In the genomic region with DNA sequence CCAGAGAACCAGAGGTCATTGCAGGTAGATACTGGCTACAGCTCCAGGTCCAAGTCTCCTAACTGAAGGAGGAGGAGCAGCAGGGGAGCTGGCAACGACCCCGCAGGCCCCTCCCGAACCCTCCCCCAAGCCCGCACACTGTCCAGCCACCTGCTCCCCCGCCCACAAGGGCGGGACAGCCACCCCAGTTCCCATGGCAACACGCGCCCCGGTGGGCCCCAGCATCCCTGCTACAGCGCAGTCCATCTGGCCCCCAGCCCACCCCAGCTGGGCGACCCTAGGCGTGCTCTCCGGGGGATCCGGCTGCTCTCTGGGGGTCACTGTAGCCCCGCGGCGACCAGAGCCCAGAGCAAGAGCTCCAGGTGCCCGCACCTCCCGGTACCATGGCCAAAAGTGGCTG, we compare ENCODE assay signal across 11 mouse cellular contexts. TPM values are rescaled to one million over a fixed set of nuclear protein-coding genes. Genes with fewer than 3 reads are reported as not detected.
DNase-seq lines count a peak whose midpoint lies in the region; ATAC-seq lines count a peak whose summit lies in the region.
"Had no signal": no experiment of that assay in that cellular context is flagged by ENCODE, and none has a peak within 500 bp of the region (broad histone marks: within the 10 kb centered on the region; RNA-seq: fewer than 3 reads in every experiment).

No protein-coding gene starts in this region.

- H3K9me3 ChIP-seq in forebrain, embryonic 10.5 days, result no peaks in the 10 kb centered on the region; the same call in 1 of the 2 replicates
- no peaks in the 10 kb centered on the region for H3K9me3 ChIP-seq in forebrain, embryonic 15.5 days
- H3K9me3 ChIP-seq in midbrain, embryonic 10.5 days (replicated peaks), result no peaks in the 10 kb centered on the region
- H3K9me3 ChIP-seq in midbrain, embryonic 16.5 days (replicated peaks; ENCODE audit: control insufficient read depth, low read length, poor library complexity, severe bottlenecking), result no peaks in the 10 kb centered on the region
- H3K9me3 ChIP-seq in hindbrain, embryonic 13.5 days, result no peaks in the 10 kb centered on the region
- H3K9me3 ChIP-seq in liver, embryonic 12.5 days (replicated peaks), result no peaks in the 10 kb centered on the region

- whole genome bisulfite sequencing in forebrain, embryonic 10.5 days, result 4% methylated on average over 19 of the region's 19 CpGs
- WGBS in forebrain, embryonic 15.5 days, result 6% methylated on average over 19 of the region's 19 CpGs
- 1% methylated on average over 19 of the region's 19 CpGs for WGBS in midbrain, embryonic 10.5 days
- 3% methylated on average over 13 of the region's 19 CpGs for WGBS in midbrain, embryonic 16.5 days
- WGBS in hindbrain, embryonic 13.5 days, result 5% methylated on average over 18 of the region's 19 CpGs
- 32% methylated on average over 19 of the region's 19 CpGs for WGBS in liver, embryonic 12.5 days (ENCODE audit: insufficient replicate concordance)

- no peaks in the 10 kb centered on the region for H3K36me3 ChIP-seq in forebrain, embryonic 10.5 days (replicated peaks)
- no peaks in the 10 kb centered on the region for H3K36me3 ChIP-seq in forebrain, embryonic 15.5 days
- H3K36me3 ChIP-seq in midbrain, embryonic 10.5 days, result no peaks in the 10 kb centered on the region
- H3K36me3 ChIP-seq in midbrain, embryonic 16.5 days (ENCODE audit: control insufficient read depth, insufficient read depth, low read length), result no peaks in the 10 kb centered on the region
- H3K36me3 ChIP-seq in hindbrain, embryonic 13.5 days, result no peaks in the 10 kb centered on the region
- H3K36me3 ChIP-seq in liver, embryonic 12.5 days, result no peaks in the 10 kb centered on the region

- H3K4me1 ChIP-seq in forebrain, embryonic 10.5 days, result peaks cover 69% of the 10 kb centered on the region
- H3K4me1 ChIP-seq in forebrain, embryonic 15.5 days, result peaks cover 23% of the 10 kb centered on the region
- H3K4me1 ChIP-seq in midbrain, embryonic 10.5 days, result peaks cover 55% of the 10 kb centered on the region
- peaks cover 20% of the 10 kb centered on the region for H3K4me1 ChIP-seq in midbrain, embryonic 16.5 days (ENCODE audit: control insufficient read depth, insufficient read depth, low read length)
- H3K4me1 ChIP-seq in hindbrain, embryonic 13.5 days (replicated peaks), result peaks cover 34% of the 10 kb centered on the region
- H3K4me1 ChIP-seq in liver, embryonic 12.5 days, result peaks cover 30% of the 10 kb centered on the region

- DNase-seq in forebrain, embryonic 10.5 days (ENCODE audit: extremely low spot score, low spot score), result peak; percentile 45
- DNase-seq in midbrain, embryonic 10.5 days (ENCODE audit: low spot score), result peak; percentile 63
- DNase-seq in retina, embryonic 14.5 days (ENCODE audit: low spot score), result peak; percentile 50
- no peak for DNase-seq in urinary bladder, adult 2 months (ENCODE audit: low spot score)
- DNase-seq: kidney, adult 2 months; lung, postnatal 36 days had no signal

- peak overlapping the region; percentile 40 for H3K4me3 ChIP-seq in forebrain, embryonic 10.5 days
- no peak overlapping the region for H3K4me3 ChIP-seq in forebrain, embryonic 15.5 days
- peak overlapping the region; percentile 36 for H3K4me3 ChIP-seq in midbrain, embryonic 10.5 days
- no peak overlapping the region for H3K4me3 ChIP-seq in midbrain, embryonic 16.5 days (ENCODE audit: low read depth, low read length)
- no peak overlapping the region for H3K4me3 ChIP-seq in hindbrain, embryonic 13.5 days
- H3K4me3 ChIP-seq in liver, embryonic 12.5 days, result no peak overlapping the region

- peaks cover 10% of the 10 kb centered on the region; the same call in 1 of the 2 replicates for H3K27me3 ChIP-seq in forebrain, embryonic 10.5 days (ENCODE audit: poor library complexity, severe bottlenecking)
- H3K27me3 ChIP-seq in forebrain, embryonic 15.5 days, result no peaks in the 10 kb centered on the region
- H3K27me3 ChIP-seq in midbrain, embryonic 10.5 days (ENCODE audit: low read depth, poor library complexity, severe bottlenecking), result no peaks in the 10 kb centered on the region
- no peaks in the 10 kb centered on the region for H3K27me3 ChIP-seq in midbrain, embryonic 16.5 days (ENCODE audit: control insufficient read depth, insufficient read depth, low read depth, low read length)
- no peaks in the 10 kb centered on the region for H3K27me3 ChIP-seq in hindbrain, embryonic 13.5 days
- peaks cover 29% of the 10 kb centered on the region for H3K27me3 ChIP-seq in liver, embryonic 12.5 days (replicated peaks)

- H3K4me2 ChIP-seq in forebrain, embryonic 15.5 days (replicated peaks), result no peak overlapping the region
- H3K4me2 ChIP-seq in midbrain, embryonic 16.5 days (ENCODE audit: low read length), result no peak overlapping the region
- H3K4me2 ChIP-seq in hindbrain, embryonic 13.5 days, result 0 out of 2 replicates have a peak overlapping the region, but pooled peaks have one; percentile 19
- no peak overlapping the region for H3K4me2 ChIP-seq in liver, embryonic 12.5 days

- peak overlapping the region; percentile 88 for H3K27ac ChIP-seq in forebrain, embryonic 10.5 days
- no peak overlapping the region for H3K27ac ChIP-seq in forebrain, embryonic 15.5 days (replicated peaks)
- H3K27ac ChIP-seq in midbrain, embryonic 10.5 days (replicated peaks), result peak overlapping the region; percentile 86
- no peak overlapping the region for H3K27ac ChIP-seq in midbrain, embryonic 16.5 days (ENCODE audit: low read length)
- H3K27ac ChIP-seq in hindbrain, embryonic 13.5 days, result no peak overlapping the region
- no peak overlapping the region for H3K27ac ChIP-seq in liver, embryonic 12.5 days

- H3K9ac ChIP-seq in forebrain, embryonic 15.5 days (replicated peaks), result no peak overlapping the region
- H3K9ac ChIP-seq in midbrain, embryonic 16.5 days (ENCODE audit: low read depth, low read length), result no peak overlapping the region
- no peak overlapping the region for H3K9ac ChIP-seq in hindbrain, embryonic 13.5 days
- H3K9ac ChIP-seq in liver, embryonic 12.5 days, result no peak overlapping the region

- no peak for ATAC-seq in forebrain, embryonic 15.5 days (replicated peaks)
- ATAC-seq in midbrain, embryonic 16.5 days, result no peak
- ATAC-seq in hindbrain, embryonic 13.5 days (ENCODE audit: low FRiP score), result no peak
- ATAC-seq in liver, embryonic 12.5 days, result no peak
- ATAC-seq: activated CD4-positive, CD25-positive, alpha-beta regulatory T cell, adult 4 months had no signal

RNA-seq across cellular contexts. Expression of gene Acot11, which starts 51.0 kb away (rescaled TPM):
- 1.9 and 2.1 TPM in 2 replicates for polyA plus RNA-seq in forebrain, embryonic 10.5 days (2016; fragmentation: Nextera tagmentation; extraction: Ambion mirVana)
- 0.92 and 1.3 TPM in 2 replicates for polyA plus RNA-seq in forebrain, embryonic 15.5 days (2015; fragmentation: Nextera tagmentation; extraction: Ambion mirVana)
- 2.0 and 2.2 TPM in 2 replicates for polyA plus RNA-seq in midbrain, embryonic 10.5 days (2016; fragmentation: Nextera tagmentation; extraction: Ambion mirVana)
- polyA plus RNA-seq in midbrain, embryonic 16.5 days (2015; fragmentation: Nextera tagmentation; extraction: Ambion mirVana), result 1.9 and 2.2 TPM in 2 replicates
- polyA plus RNA-seq in hindbrain, embryonic 13.5 days (2015; fragmentation: Nextera tagmentation; extraction: Ambion mirVana), result 1.3 and 1.5 TPM in 2 replicates
- polyA plus RNA-seq in urinary bladder, adult 2 months (2012; rRNA removed), result 7.2 and 11.2 TPM in 2 replicates
- polyA plus RNA-seq in liver, embryonic 12.5 days (2016; fragmentation: Nextera tagmentation; extraction: Ambion mirVana), result 7.5 and 7.6 TPM in 2 replicates

RNA-seq across cellular contexts. Expression of gene Ssbp3, which starts 54.7 kb away (rescaled TPM):
- 128 and 134 TPM in 2 replicates for polyA plus RNA-seq in forebrain, embryonic 10.5 days (2016; fragmentation: Nextera tagmentation; extraction: Ambion mirVana)
- polyA plus RNA-seq in forebrain, embryonic 15.5 days (2015; fragmentation: Nextera tagmentation; extraction: Ambion mirVana), result 198 and 201 TPM in 2 replicates
- polyA plus RNA-seq in midbrain, embryonic 10.5 days (2016; fragmentation: Nextera tagmentation; extraction: Ambion mirVana), result 119 and 136 TPM in 2 replicates
- polyA plus RNA-seq in midbrain, embryonic 16.5 days (2015; fragmentation: Nextera tagmentation; extraction: Ambion mirVana), result 129 and 164 TPM in 2 replicates
- polyA plus RNA-seq in hindbrain, embryonic 13.5 days (2015; fragmentation: Nextera tagmentation; extraction: Ambion mirVana), result 179 and 180 TPM in 2 replicates
- 59.0 and 71.8 TPM in 2 replicates for polyA plus RNA-seq in urinary bladder, adult 2 months (2012; rRNA removed)
- 98.6 and 118 TPM in 2 replicates for polyA plus RNA-seq in liver, embryonic 12.5 days (2016; fragmentation: Nextera tagmentation; extraction: Ambion mirVana)

Comparison
In these comparisons a context has a peak if more than half of its experiments do, and no peak if none do; other contexts are left out.
1. H3K27ac ChIP-seq: peak in forebrain, embryonic 10.5 days (single experiment) and midbrain, embryonic 10.5 days (single experiment); none in forebrain, embryonic 15.5 days (single experiment), midbrain, embryonic 16.5 days (single experiment), hindbrain, embryonic 13.5 days (single experiment) and liver, embryonic 12.5 days (single experiment).
2. H3K4me3 ChIP-seq: peak in forebrain, embryonic 10.5 days (single experiment) and midbrain, embryonic 10.5 days (single experiment); none in forebrain, embryonic 15.5 days (single experiment), midbrain, embryonic 16.5 days (single experiment), hindbrain, embryonic 13.5 days (single experiment) and liver, embryonic 12.5 days (single experiment).